Mouse (Mus musculus): ENCODE results near the gene Bdnf. TPM values are rescaled to one million over a fixed set of nuclear protein-coding genes. Genes with fewer than 3 reads are reported as not detected.

Bdnf gene
- total RNA-seq, 2 experiments from 2014 or later = not detected

DNA sequence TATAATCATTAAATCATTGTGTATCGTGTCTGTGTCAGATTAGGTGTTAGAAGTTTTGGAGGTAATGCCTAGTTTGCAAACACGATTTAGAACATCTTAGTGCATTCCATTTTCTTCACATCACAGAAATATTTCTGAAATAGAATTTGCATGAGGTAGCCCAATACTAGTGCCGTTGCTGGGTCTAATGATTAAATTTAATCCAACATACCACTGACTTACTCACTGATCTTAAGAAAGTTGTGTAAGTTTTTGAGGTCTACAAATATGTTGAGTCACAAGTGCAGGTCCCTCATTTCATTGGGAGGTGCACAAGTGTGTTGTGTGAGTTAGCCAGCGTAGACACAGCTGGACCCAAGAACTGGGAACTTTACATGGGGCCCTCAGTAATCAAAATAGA is 29.1 kb downstream of the Bdnf start:
- ATAC-seq (replicated peaks; ENCODE audit: poor library complexity) = no peak

- no peak for ATAC-seq (replicated peaks; ENCODE audit: poor library complexity)
Measured at GRCm38 (mm10) chr2:109704053-109704452, 29.6 kb downstream of the Bdnf start.

DNA sequence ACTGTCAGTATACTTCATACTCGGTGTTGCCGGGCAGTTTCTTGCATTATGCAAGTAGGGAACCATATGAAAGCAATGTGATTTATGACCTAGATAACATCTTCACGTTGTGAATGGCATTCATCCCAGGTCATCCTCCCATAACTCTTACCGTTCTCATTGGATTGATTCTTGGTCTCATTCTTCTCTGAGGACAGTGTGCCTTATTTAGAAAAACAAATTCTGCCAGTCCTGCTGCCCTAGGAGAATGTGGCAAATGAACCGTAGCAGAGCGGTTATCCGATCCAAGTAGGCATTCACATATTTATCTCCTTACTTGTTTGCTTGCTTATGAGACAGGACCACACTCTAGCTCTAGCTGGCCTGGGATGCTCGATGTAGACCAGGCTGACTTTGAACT is 32.0 kb downstream of the Bdnf start:
- ATAC-seq (replicated peaks; ENCODE audit: poor library complexity) = no peak

DNA sequence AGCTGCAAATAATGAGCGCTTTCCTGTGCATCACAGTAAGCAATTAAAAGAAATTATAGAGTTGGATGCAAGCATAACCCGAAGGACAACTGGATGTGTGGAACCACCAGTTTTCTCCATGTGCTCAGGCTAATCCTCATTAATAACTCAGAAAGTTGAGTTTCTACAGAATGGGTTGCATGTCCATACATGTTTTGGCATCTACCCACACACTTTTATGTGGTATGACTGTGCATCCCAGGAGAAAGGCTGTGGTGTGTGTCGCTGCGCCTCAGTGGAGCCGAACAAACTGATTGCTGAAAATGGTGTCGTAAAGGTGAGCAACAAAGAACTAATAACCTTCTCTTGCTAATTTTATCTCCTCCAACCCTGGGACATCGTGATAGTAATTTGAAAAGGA is 34.8 kb downstream of the Bdnf start:
- no peak for ATAC-seq (replicated peaks; ENCODE audit: poor library complexity)

GRCm38 (mm10) chr2:109711049-109711448 is 36.5 kb downstream of the Bdnf start:
- ATAC-seq (replicated peaks; ENCODE audit: poor library complexity) = no peak

- ATAC-seq (replicated peaks; ENCODE audit: poor library complexity) = no peak
Measured at GRCm38 (mm10) chr2:109725261-109725660, 50.8 kb downstream of the Bdnf start.

DNA sequence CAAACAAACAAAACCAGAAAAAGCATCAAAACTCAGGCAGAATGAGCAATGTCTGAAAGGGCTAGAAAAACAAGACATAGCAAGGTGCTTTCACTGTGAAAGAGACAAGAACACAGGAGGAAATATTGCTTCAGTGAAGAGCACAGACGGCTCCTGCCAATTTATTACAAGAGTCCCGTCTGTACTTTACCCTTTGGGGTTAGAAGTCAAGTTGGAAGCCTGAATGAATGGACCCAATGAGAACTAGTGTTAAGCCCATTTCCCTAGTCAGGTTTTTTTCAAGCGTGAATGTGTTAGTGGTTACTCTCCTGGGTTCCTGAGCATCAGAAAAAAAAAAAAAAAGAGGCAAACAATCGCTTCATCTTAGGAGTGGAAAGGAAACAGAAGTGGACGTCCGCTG is 51.3 kb downstream of the Bdnf start:
- no peak for ATAC-seq (replicated peaks; ENCODE audit: poor library complexity)

DNA sequence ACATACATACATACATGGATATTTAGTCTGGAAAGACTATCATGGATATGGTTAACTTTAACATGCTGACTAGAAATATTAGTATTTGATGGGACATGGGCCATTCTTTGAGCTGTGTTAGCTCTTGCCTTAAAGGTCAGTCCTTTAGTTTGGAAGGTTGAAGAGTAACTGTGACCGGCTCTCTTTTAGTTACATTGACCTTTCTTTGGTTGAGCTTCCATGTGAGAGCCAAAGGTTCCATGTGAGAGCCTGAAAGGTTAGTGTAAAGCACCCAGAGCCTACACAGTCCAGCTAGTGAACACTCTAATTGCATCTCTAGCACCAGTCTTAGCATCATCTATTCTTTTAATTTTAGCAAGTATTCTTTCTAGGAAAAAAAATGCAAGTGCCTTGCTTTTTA is 54.7 kb downstream of the Bdnf start:
- no peak for ATAC-seq (replicated peaks; ENCODE audit: poor library complexity)

DNA sequence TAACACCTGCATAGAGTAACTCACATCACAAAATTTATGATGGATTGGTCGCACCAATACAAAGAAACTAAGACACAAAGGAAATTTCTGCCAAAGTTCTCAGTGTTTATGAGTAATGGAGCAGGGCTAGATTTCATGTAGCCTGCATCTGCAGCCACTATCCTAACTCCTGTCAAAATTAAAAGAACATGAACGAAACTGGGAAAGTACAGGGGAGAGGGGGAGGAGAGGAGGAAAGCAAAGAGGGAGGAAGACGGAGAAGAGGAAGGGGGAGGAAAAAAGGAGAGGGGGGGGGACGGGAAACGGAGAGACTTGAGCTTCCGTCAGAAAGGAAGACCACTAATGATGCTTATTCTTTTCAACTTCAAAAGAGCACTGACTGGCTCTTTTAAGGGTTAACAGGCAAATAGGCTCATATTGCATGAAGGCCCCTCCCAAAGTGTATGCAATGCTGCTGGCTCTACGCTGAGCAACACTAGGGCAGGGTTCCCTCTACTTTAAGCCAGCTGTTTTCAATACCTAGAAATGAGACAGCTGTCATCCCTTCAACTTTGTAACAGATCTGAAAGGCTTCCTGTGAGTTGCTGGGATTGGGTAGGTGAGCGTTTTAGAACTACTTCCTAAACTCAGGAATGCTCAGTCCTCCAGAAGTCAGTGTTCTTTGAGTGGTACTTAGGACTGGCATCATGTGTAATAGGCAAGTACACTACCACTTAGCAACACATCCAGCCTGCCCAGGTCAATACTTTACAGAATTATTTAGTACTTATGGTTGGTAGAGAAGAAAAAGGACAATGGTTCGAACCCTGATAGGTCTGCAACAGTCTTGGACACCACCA is 58.9 kb downstream of the Bdnf start:
- ATAC-seq (replicated peaks; ENCODE audit: poor library complexity) = no peak

DNA sequence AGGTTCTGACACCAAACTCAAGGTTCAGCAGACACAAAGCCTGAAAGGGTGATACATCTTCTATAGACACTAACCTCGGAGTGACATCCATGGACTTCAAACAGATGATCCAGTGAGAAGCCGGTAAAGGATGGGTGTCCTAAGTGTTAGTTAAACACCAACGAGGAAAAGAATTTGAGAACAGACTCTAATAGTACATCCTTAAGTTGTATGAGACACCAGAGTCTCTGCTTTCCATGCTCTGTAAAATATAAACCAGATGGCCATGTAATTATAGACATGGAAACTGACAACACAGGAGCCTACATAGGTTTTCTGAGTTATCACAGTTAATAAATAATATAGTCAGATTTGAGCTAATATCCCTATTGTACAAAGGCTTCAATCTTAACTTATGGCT is 59.7 kb downstream of the Bdnf start:
- no peak for ATAC-seq (replicated peaks; ENCODE audit: poor library complexity)

DNA sequence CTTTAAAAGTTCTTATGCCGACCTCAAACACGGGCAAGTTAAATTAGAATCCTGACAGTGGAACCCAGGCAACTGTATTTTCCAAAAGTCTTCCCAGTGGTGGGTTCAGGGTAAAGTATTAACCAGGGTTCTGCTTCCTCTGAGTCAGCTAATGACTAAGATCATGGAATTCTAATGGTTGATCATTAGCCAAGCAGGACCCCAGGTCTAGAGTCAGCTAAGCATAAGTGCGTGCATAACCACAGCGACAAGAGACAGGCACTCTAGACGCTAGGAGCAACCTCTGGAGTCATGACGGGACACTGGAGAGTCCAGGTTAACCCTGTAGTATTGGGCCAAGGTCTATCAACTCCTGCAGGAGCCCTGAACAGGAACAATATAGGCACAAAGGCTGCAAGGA is 60.2 kb downstream of the Bdnf start:
- ATAC-seq (replicated peaks; ENCODE audit: poor library complexity) = no peak

DNA sequence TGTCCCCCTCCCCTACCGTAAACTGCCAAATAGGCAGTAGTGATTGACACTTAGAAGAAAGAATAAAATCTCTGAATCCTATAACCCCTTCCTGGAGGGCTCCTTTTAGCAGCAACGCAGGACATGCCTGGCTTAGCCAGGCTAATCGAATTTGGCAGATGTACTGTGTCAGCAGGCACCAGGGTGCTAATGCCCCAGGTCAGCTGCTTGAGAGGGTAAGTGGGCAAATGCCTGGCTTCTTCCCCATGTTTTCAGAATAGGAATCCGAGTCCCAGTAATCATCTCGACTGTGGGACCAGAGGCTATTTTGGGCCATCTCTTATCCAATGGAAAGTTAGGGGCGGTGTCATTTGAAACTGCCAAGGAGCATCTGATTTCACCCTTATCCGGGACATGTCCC is 60.8 kb downstream of the Bdnf start:
- ATAC-seq (replicated peaks; ENCODE audit: poor library complexity) = no peak

GRCm38 (mm10) chr2:109736306-109736705 is 61.8 kb downstream of the Bdnf start:
- no peak for ATAC-seq (replicated peaks; ENCODE audit: poor library complexity)

DNA sequence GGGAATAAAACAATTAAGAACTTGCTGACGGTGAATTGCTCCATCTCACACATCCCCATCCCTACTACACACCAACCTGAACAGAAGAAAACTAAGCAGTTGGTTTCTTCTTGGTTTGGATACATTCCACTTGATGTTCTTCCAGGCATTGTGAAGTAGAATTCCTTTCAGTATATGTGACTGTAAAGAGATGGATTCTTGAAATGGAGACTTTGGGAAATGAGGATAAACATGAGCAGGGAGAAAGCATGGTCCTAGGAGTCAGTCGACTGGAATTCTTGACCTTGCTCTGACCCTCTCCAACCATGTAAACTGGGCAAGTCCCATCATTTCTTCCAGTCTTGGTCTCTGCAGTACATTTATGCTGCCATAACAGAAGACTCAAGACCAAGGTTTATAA is 63.8 kb downstream of the Bdnf start:
- no peak for ATAC-seq (replicated peaks; ENCODE audit: poor library complexity)

GRCm38 (mm10) chr2:109743208-109743960 is 68.9 kb downstream of the Bdnf start:
- no peak for ATAC-seq (replicated peaks; ENCODE audit: poor library complexity)

DNA sequence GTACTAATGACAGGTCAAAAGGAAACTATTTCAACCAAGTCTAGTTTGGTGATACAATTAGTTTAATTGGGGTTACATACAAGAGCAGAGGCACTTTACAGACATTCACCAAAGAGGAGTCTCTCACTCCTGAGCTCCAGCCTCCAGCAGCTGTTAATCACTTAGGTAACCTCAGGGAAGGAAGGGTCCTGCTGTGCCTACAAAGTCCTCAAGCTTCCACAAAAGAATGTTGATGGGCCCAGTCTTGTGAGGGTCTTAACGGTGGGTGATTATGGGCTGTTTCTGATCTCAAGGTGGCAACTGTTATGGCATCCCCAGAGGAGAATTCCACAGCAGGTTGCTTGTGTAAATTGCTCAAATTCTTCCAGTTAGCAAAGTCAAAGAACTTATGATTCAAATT is 71.7 kb downstream of the Bdnf start:
- no peak for ATAC-seq (replicated peaks; ENCODE audit: poor library complexity)

GRCm38 (mm10) chr2:109748412-109748811 is 73.9 kb downstream of the Bdnf start:
- no peak for ATAC-seq (replicated peaks; ENCODE audit: poor library complexity)

DNA sequence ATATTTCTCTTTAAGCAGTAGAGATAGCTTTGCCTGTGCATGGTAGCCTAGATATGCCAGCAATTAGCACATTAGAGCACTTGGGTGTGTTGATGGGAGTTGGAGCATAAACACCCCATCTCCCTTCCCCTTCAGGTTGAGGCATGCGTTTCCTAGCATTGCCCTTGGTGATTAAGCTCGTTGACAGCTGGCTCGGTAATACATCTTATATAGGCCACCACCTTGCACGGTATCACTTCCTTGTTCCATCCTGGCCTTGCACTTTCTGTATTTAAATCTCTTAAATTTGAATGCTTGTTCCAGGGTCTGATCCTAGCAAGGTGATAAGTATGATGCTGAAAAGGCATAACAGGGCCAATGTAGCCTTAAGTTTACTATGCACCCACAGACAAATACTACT is 74.3 kb downstream of the Bdnf start:
- peak; percentile 29 for ATAC-seq (replicated peaks; ENCODE audit: poor library complexity)

GRCm38 (mm10) chr2:109749964-109750363 is 75.5 kb downstream of the Bdnf start:
- 0 out of 2 replicates have a peak, but pooled peaks have one; percentile 14 for ATAC-seq (replicated peaks; ENCODE audit: poor library complexity)

DNA sequence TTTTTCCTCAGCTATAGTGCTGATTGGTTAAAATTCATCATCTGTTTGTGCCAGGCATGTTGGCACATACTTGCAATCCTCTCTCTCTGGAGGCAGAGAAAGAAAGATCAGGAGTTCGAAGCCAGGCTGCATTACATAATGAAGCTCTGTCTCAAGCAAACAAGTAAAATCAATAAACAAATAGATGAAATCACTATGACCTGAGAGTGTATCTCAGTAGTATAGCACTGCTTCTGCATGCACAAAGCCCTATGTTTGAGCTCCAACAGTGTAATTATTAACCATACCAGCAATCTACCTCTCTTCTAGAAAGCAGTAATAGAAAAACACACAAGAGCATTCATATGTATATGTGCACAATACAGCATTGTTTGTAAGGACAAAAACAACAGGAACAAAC is 76.0 kb downstream of the Bdnf start:
- no peak for ATAC-seq (replicated peaks; ENCODE audit: poor library complexity)

DNA sequence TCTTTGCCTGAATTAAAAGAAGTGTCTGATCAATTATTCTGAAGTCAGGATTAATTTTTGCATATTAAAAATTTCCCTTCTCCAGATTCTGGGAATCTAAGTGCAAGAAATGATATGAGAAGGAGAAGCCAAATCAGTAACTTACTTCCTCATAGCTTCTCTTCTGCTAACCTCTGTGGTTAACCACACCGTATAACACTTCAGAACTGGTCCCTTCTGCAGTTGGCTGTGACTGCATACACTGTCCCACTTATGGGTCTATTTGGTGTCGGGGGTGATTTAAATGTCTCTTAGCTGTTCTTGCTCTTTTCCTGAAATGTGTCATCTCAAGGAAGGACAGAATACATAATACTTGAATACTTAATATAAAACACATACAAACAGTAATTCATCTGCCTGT is 81.8 kb downstream of the Bdnf start:
- peak; percentile 99 for ATAC-seq (replicated peaks; ENCODE audit: poor library complexity)

- peak; percentile 100 for ATAC-seq (replicated peaks; ENCODE audit: poor library complexity)
Measured at GRCm38 (mm10) chr2:109766772-109767171, 92.3 kb downstream of the Bdnf start.

Data from megakaryocyte progenitor cell, adult 5-6 weeks (primary cell).